Mouse (Mus musculus) stomach, postnatal 0 days (tissue): Measurements from ENCODE around the gene Mcidas.

ENCODE experiments used
- CTCF ChIP-seq: IDR thresholded peaks from 2 replicates; pipeline ENCODE4 v1.5.1; 2016; ENCODE audit warnings: antibody characterized with exemption, low read depth, mild to moderate bottlenecking, moderate library complexity
- EP300 ChIP-seq: optimal IDR thresholded peaks from 2 replicates; pipeline ENCODE3; 2016; ENCODE audit warnings: antibody characterized with exemption

GRCm38 (mm10) chr13:112987532-112987943 lies 6.1 kb upstream of the Mcidas start, which contains the start of gene Ccno:
- TF ChIP-seq EP300 (no peak), CTCF (no peak)
